Mouse (Mus musculus) C2C12 (cell line): ENCODE data around the gene Mctp2. TPM values are rescaled to one million over a fixed set of nuclear protein-coding genes. Genes with fewer than 3 reads are reported as not detected.

Experiments used
- H3K27me3 ChIP-seq: one replicate; pipeline ENCODE4 v1.6.1; 2011; ENCODE audit not compliant: control insufficient read depth, insufficient read depth, insufficient read length
- H3K36me3 ChIP-seq: one replicate; pipeline ENCODE4 v1.6.1; 2011; ENCODE audit not compliant: control insufficient read depth, insufficient read depth
- H3K4me3 ChIP-seq: one replicate; pipeline ENCODE4 v1.5.1; 2011; ENCODE audit warnings: mild to moderate bottlenecking, control low read depth; ENCODE audit not compliant: poor library complexity, insufficient read depth, severe bottlenecking
- H3K79me2 ChIP-seq: one replicate; pipeline ENCODE4 v1.6.1; 2011; ENCODE audit not compliant: control insufficient read depth, insufficient read depth
- H3K79me3 ChIP-seq: one replicate; pipeline ENCODE4 v1.6.1; 2011; ENCODE audit warnings: low read depth, control low read depth
- H3ac ChIP-seq: one replicate; pipeline ENCODE3; 2011; ENCODE audit warnings: low read depth; ENCODE audit not compliant: control insufficient read depth, insufficient read length
- CEBPB ChIP-seq: IDR thresholded peaks from one replicate; pipeline ENCODE4 v1.6.1; 2011; ENCODE audit warnings: low read depth, mild to moderate bottlenecking, control low read depth, moderate library complexity
- CTCF ChIP-seq: IDR thresholded peaks from one replicate; pipeline ENCODE4 v1.5.1; 2011; ENCODE audit not compliant: control insufficient read depth, insufficient read depth, insufficient read length
- FOSL1 ChIP-seq: IDR thresholded peaks from one replicate; pipeline ENCODE4 v1.8.0; 2011; ENCODE audit warnings: mild to moderate bottlenecking, low read length; ENCODE audit not compliant: poor library complexity, insufficient read depth, severe bottlenecking
- MAX ChIP-seq: IDR thresholded peaks from one replicate; pipeline ENCODE4 v1.6.1; 2011; ENCODE audit warnings: mild to moderate bottlenecking, control low read depth
- MYOD1 ChIP-seq: IDR thresholded peaks from one replicate; pipeline ENCODE4 v1.6.1; 2011; ENCODE audit warnings: low read depth; ENCODE audit not compliant: control insufficient read depth, insufficient read length
- MYOG ChIP-seq: IDR thresholded peaks from one replicate; pipeline ENCODE4 v1.6.1; 2011; ENCODE audit not compliant: control insufficient read depth, insufficient read length; ENCODE audit errors: extremely low read depth
- USF1 ChIP-seq: IDR thresholded peaks from one replicate; pipeline ENCODE4 v1.6.1; 2011; ENCODE audit warnings: low read depth, mild to moderate bottlenecking, control low read depth, moderate library complexity
- polyA plus RNA-seq: library from polyadenylated mRNA; unstranded; fragments of >200 nt; fragmentation: generic; extraction: Trizol; gene quantifications from one replicate; pipeline ENCODE4 v1.2.1, GENCODE M21; 2012; ENCODE audit warnings: missing spikeins

The Mctp2 gene
- polyA plus RNA-seq, 1 experiment, result 0.81 TPM

DNA sequence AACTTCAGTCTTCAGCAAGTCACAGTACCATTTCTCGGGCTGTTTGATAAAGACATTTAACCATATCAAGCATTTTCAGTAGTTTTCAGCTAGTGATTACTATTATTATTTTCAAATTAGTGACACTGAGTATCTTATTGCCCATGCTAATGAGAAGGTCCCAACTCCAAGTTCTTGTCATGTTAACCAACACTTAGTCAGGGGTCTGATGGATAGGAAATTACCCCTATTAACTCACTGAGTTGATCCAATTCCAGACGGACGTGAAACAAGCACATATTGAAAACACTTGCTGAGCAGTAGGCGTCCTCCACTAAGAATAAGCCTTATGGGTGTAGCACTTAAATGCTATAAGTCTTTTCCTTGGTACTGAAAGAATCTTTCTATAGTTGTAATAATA, 14.0 kb upstream of the Mctp2 start:
- H3K36me3 ChIP-seq, result no peaks in the 10 kb centered on the region
- H3K79me3 ChIP-seq, result no peaks in the 10 kb centered on the region
- no peaks in the 10 kb centered on the region for H3K27me3 ChIP-seq
- TF ChIP-seq FOSL1, result no peak
- no peak for TF ChIP-seq CEBPB
- TF ChIP-seq USF1, result no peak
- TF ChIP-seq CTCF, result no peak
- no peak for TF ChIP-seq MYOG
- TF ChIP-seq MAX, result no peak
- no peak for TF ChIP-seq MYOD1
- H3K79me2 ChIP-seq, result no peaks in the 10 kb centered on the region
- no peak overlapping the region for H3ac ChIP-seq
- no peak overlapping the region for H3K4me3 ChIP-seq

DNA sequence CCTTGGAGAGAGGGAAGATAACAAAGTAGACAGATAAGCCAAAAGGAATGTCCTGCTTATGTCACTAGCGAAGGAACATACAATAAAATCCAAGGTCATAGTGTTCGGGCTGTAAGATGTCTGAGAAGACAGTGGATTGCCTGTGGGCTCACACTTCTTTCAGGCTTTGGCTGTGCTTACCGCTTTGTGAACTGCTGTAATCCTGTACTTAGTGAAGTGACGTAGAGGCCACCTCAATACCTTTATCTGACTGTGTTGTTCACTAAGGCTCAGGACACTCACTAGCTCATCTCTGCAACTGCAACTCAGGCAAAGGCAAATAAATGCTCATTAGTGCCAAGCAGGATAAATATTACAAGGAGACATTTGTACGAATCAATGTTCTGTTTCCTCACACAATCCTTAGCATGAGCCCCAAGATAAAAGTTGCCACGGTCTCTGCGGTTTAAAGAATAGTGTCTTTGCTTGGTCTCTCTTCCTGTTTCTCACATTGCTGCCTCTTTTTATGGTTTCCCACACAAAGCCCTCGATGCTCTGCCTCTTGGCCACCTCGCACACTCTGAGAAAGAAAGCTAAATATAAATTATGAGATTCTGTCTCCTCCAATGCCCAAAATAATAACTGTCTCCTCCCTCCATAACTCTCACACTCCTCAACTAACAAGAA, 8.1 kb upstream of the Mctp2 start:
- no peaks in the 10 kb centered on the region for H3K79me2 ChIP-seq
- no peak overlapping the region for H3K4me3 ChIP-seq
- no peaks in the 10 kb centered on the region for H3K79me3 ChIP-seq
- H3K27me3 ChIP-seq, result no peaks in the 10 kb centered on the region
- H3ac ChIP-seq, result no peak overlapping the region
- TF ChIP-seq USF1 (no peak), CTCF (no peak), MAX (no peak), MYOD1 (no peak), FOSL1 (no peak), CEBPB (no peak), MYOG (no peak)
- no peaks in the 10 kb centered on the region for H3K36me3 ChIP-seq

DNA sequence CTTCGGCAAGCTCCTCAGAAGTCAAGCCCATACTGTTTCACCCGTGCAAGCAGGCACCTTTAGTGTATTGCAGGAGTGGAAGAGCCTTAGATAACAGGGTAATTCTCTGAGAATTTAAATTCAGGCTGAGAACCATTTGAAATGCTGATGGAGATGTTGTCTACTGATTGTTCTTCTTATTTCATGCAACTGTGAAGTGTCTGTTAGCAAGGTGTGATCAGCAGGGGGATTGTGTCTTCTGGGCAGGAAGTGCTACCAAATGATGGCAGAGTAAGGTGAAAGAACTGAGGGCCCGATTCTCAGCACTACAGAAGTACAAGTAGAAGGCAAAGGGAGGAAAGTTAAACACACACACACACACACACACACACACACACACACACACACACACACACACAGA, 7.5 kb upstream of the Mctp2 start:
- H3K36me3 ChIP-seq, result no peaks in the 10 kb centered on the region
- TF ChIP-seq FOSL1, result no peak
- TF ChIP-seq USF1, result no peak
- no peak for TF ChIP-seq MYOD1
- TF ChIP-seq MAX, result no peak
- TF ChIP-seq CTCF, result no peak
- no peak for TF ChIP-seq MYOG
- no peak for TF ChIP-seq CEBPB
- no peaks in the 10 kb centered on the region for H3K27me3 ChIP-seq
- no peak overlapping the region for H3K4me3 ChIP-seq
- no peaks in the 10 kb centered on the region for H3K79me3 ChIP-seq
- H3ac ChIP-seq, result no peak overlapping the region
- H3K79me2 ChIP-seq, result no peaks in the 10 kb centered on the region

DNA sequence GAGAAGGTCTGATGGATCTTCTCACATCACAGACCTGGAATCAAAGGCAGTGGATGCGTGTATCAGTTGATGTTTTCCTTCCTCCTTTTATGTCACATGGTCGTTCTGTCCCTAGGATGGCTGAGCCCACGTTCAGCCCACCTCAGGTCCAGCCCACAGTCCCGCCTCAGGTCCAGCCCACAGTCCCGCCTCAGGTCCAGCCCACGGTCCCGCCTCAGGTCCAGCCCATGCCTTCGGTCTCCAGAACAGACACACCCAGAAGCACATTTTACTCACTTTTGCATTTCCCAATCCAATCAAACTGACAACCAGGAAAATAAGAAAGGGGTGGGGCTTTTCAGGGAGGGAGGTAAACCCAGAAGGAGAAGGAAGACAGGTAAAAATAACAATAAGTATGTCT, 5.2 kb upstream of the Mctp2 start:
- Histone ChIP-seq H3K79me2 (no peaks in the 10 kb centered on the region), H3K79me3 (no peaks in the 10 kb centered on the region), H3K4me3 (no peak overlapping the region), H3ac (no peak overlapping the region), H3K27me3 (peaks cover 2% of the 10 kb centered on the region), H3K36me3 (no peaks in the 10 kb centered on the region)
- no peak for TF ChIP-seq CEBPB
- no peak for TF ChIP-seq MYOD1
- no peak for TF ChIP-seq USF1
- no peak for TF ChIP-seq CTCF
- TF ChIP-seq MYOG, result no peak

DNA sequence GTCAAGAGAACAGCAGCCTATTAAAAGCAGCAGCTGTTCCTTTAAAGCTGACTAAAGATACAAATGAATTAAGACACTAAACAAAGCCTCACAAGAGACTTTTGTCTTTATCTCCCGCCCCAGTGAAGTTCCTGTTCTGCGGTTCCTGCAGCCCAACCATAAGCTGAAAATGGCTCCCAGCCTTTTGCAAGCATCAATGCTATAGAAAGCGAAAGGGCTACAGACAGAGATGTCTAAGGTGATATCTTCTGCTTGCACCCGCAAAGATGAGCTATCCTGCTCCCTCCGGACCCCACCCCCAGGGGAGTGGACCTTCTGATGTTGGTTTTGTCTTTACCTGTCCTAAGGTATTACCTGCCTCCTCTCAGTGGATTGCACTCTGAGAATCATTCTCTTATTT, 1.7 kb upstream of the Mctp2 start:
- TF ChIP-seq MAX (no peak), MYOD1 (no peak), CTCF (no peak), CEBPB (no peak), USF1 (no peak)

DNA sequence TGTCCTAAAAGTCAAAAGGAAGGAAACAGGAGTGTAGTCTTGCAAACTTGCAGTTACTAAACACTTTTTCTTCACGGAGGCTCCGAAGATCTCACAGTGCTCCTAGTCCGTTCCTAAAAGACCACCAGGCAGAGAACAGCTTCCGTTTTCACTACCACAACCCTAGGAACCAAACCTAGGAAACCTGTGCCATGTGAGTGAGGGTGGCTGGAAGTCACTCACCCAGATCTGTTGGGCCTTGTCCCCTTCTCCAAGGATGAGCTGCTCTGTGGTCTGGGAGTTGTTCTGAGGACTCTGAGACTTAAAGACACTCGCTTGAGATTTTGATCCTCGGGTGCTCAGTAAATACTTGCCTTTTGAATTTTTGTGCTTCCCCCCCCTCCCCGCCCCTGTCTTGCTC, 439 bp upstream of the Mctp2 start:
- no peak overlapping the region for H3ac ChIP-seq
- H3K4me3 ChIP-seq, result no peak overlapping the region
- no peaks in the 10 kb centered on the region for H3K36me3 ChIP-seq
- H3K27me3 ChIP-seq, result peaks cover 10% of the 10 kb centered on the region
- H3K79me2 ChIP-seq, result no peaks in the 10 kb centered on the region
- TF ChIP-seq MYOD1, result no peak
- no peak for TF ChIP-seq CEBPB
- no peak for TF ChIP-seq FOSL1
- no peak for TF ChIP-seq MYOG
- TF ChIP-seq MAX, result no peak
- no peak for TF ChIP-seq USF1
- TF ChIP-seq CTCF, result no peak
- H3K79me3 ChIP-seq, result no peaks in the 10 kb centered on the region

More for the DNA sequence above, 1.7 kb upstream of the Mctp2 start:
- no peaks in the 10 kb centered on the region for H3K79me2 ChIP-seq
- no peaks in the 10 kb centered on the region for H3K36me3 ChIP-seq
- H3K27me3 ChIP-seq, result peaks cover 10% of the 10 kb centered on the region
- no peak overlapping the region for H3ac ChIP-seq
- no peak overlapping the region for H3K4me3 ChIP-seq
- H3K79me3 ChIP-seq, result no peaks in the 10 kb centered on the region

DNA sequence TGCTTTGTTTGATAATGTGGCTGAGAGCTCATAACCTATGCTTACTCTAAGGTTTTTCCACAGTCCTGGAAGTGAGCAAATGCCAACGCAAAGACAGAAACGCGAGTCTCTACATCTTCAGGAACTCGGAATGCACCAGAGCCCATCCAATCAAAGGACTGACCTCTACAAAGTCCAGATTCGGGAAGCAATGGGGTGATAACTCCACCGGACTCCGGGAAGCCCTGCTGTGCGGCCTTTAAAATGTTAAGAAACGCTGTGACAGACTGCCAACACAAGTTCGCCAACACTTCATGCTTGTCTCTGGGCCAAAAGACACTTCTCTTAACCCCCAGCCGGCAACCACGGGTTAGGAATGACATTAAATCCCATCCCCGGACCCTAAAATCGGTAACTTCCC, 437 bp downstream of the Mctp2 start:
- H3K4me3 ChIP-seq, result no peak overlapping the region

More for the DNA sequence above, 437 bp downstream of the Mctp2 start:
- Histone ChIP-seq H3K79me3 (no peaks in the 10 kb centered on the region), H3ac (no peak overlapping the region), H3K27me3 (peaks cover 10% of the 10 kb centered on the region), H3K79me2 (no peaks in the 10 kb centered on the region), H3K36me3 (no peaks in the 10 kb centered on the region)
- TF ChIP-seq MYOG (no peak), MAX (no peak), USF1 (no peak), CTCF (no peak), MYOD1 (no peak), FOSL1 (no peak), CEBPB (no peak)
